Mouse (Mus musculus) right cerebral cortex, postnatal 36 days (tissue): ENCODE results near the gene Adat1.

ENCODE experiments used
- DNase-seq, 2 experiments: peaks; one replicate each; pipeline ENCODE4 v3.0.0; 2022; ENCODE audit warnings: low spot score in 2 of 2, mixed read lengths in 1 of 2

Gene Adat1

GRCm38 (mm10) chr8:111992013-111992702 is at the start of gene Adat1:
Gene Adat1, minus strand, starts transcription at chr8:111992302.
- peak; percentile 79 to 88 for DNase-seq

- DNase-seq = no peak
Measured at GRCm38 (mm10) chr8:112037521-112037920, 45.4 kb upstream of the Adat1 start.

GRCm38 (mm10) chr8:112034603-112035002 is 42.5 kb upstream of the Adat1 start:
- DNase-seq = no peak

GRCm38 (mm10) chr8:112033071-112033470 is 41.0 kb upstream of the Adat1 start:
- no peak for DNase-seq

- no peak for DNase-seq
Measured at GRCm38 (mm10) chr8:112030663-112031062, 38.6 kb upstream of the Adat1 start.

GRCm38 (mm10) chr8:112029455-112029854 is 37.4 kb upstream of the Adat1 start:
- no peak for DNase-seq

- DNase-seq = no peak
Measured at GRCm38 (mm10) chr8:112014936-112015335, 22.8 kb upstream of the Adat1 start, which contains the start of gene Gm6793. Gene Gm6793, minus strand, starts transcription at chr8:112015036.

- peak in 1 of 2 experiments; percentile 20 for DNase-seq
Measured at GRCm38 (mm10) chr8:112011816-112012242, 19.7 kb upstream of the Adat1 start.

- DNase-seq = peak; percentile 86 to 87
Measured at GRCm38 (mm10) chr8:112010997-112011815, 19.1 kb upstream of the Adat1 start, which contains the start of the genes Kars and Terf2ip. Gene Kars, minus strand, starts transcription at chr8:112011323. Gene Terf2ip, plus strand, starts transcription at chr8:112011398.

- DNase-seq = no peak
Measured at GRCm38 (mm10) chr8:112009558-112009957, 17.5 kb upstream of the Adat1 start.

GRCm38 (mm10) chr8:112007669-112008068 is 15.6 kb upstream of the Adat1 start:
- DNase-seq = no peak

GRCm38 (mm10) chr8:112005601-112006000 is 13.5 kb upstream of the Adat1 start:
- DNase-seq = peak; percentile 29 to 62

- DNase-seq = no peak
Measured at GRCm38 (mm10) chr8:112004754-112005153, 12.7 kb upstream of the Adat1 start.

GRCm38 (mm10) chr8:111992703-111993039 is 569 bp upstream of the Adat1 start:
- no peak for DNase-seq

GRCm38 (mm10) chr8:111991278-111991677 is 824 bp downstream of the Adat1 start:
- peak in 1 of 2 experiments; percentile 26 for DNase-seq

GRCm38 (mm10) chr8:111989911-111990310 is 2.2 kb downstream of the Adat1 start:
- DNase-seq = peak; percentile 42 to 43

GRCm38 (mm10) chr8:111984511-111984910 is 7.6 kb downstream of the Adat1 start:
- DNase-seq = peak in 1 of 2 experiments; percentile 33

- no peak for DNase-seq
Measured at GRCm38 (mm10) chr8:111982116-111982515, 10.0 kb downstream of the Adat1 start.

- no peak for DNase-seq
Measured at GRCm38 (mm10) chr8:111978147-111978546, 14.0 kb downstream of the Adat1 start.

- no peak for DNase-seq
Measured at GRCm38 (mm10) chr8:111976326-111976725, 15.8 kb downstream of the Adat1 start.

GRCm38 (mm10) chr8:111975706-111976105 is 16.4 kb downstream of the Adat1 start:
- DNase-seq = no peak

GRCm38 (mm10) chr8:111974138-111974537 is 18.0 kb downstream of the Adat1 start:
- no peak for DNase-seq

GRCm38 (mm10) chr8:111968991-111969390 is 23.1 kb downstream of the Adat1 start:
- DNase-seq = no peak
